Mouse (Mus musculus): Measurements from ENCODE around the gene Vdr. TPM values are rescaled to one million over a fixed set of nuclear protein-coding genes. Genes with fewer than 3 reads are reported as not detected.

Gene Vdr
- polyA plus RNA-seq, 1 experiment from 2014 or later = 1.5 TPM

GRCm38 (mm10) chr15:97831242-97831986 is 79.0 kb downstream of the Vdr start:
- Histone ChIP-seq H3K9ac (peak overlapping the region; percentile 94), H3K36me3 (no peaks in the 10 kb centered on the region), H3K4me1 (replicated peaks) (peaks cover 43% of the 10 kb centered on the region), H3K4me2 (replicated peaks) (peak overlapping the region; percentile 90), H3K9me3 (no peaks in the 10 kb centered on the region), H3K4me3 (replicated peaks) (peak overlapping the region; percentile 86), H3K27me3 (replicated peaks) (no peaks in the 10 kb centered on the region), H3K27ac (peak overlapping the region; percentile 97)
- WGBS = under 1% methylated on average over 71 of the region's 84 CpGs
- peak; percentile 90 for ATAC-seq

GRCm38 (mm10) chr15:97830788-97831241 is 79.6 kb downstream of the Vdr start:
- ATAC-seq = peak; percentile 49
- peak overlapping the region; percentile 86 for H3K4me3 ChIP-seq (replicated peaks)
- no peaks in the 10 kb centered on the region for H3K27me3 ChIP-seq (replicated peaks)
- H3K9me3 ChIP-seq = no peaks in the 10 kb centered on the region
- peak overlapping the region; percentile 94 for H3K9ac ChIP-seq
- H3K36me3 ChIP-seq = no peaks in the 10 kb centered on the region
- peak overlapping the region; percentile 90 for H3K4me2 ChIP-seq (replicated peaks)
- peaks cover 45% of the 10 kb centered on the region for H3K4me1 ChIP-seq (replicated peaks)
- under 1% methylated on average over 38 of the region's 39 CpGs for WGBS
- H3K27ac ChIP-seq = peak overlapping the region; percentile 97

DNA sequence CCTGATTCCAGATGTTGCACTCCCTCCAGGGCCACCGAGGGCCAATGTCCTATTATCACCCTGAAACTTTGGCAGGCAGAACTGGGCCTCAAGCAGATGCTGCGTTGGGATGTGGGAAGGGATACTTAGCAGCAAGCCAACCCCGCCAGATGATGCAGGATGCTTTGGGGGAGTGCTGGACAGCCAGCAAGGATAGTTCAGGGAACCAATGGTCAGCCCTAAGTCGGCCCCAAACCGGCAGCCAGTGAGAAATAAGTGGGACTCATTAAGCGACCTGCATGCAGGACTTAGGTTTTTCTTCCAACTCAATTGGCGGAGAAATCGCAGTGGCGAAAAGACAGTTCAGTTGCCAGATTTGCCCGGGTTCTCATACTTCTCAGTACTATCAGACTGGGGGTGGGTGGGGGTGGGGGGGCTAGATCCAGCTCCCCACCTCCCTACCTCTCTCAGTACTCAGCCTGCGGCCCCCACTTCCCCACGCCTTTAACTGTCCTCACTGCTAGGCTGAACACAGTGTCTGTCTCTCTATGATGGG is 80.1 kb downstream of the Vdr start:
- H3K36me3 ChIP-seq = no peaks in the 10 kb centered on the region
- ATAC-seq = no peak
- H3K4me1 ChIP-seq (replicated peaks) = peaks cover 50% of the 10 kb centered on the region
- H3K27me3 ChIP-seq (replicated peaks) = no peaks in the 10 kb centered on the region
- H3K27ac ChIP-seq = peak overlapping the region; percentile 97
- 25% methylated on average over 12 of the region's 12 CpGs for WGBS
- no peaks in the 10 kb centered on the region for H3K9me3 ChIP-seq
- H3K9ac ChIP-seq = peak overlapping the region; percentile 94
- H3K4me3 ChIP-seq (replicated peaks) = peak overlapping the region; percentile 86
- peak overlapping the region; percentile 90 for H3K4me2 ChIP-seq (replicated peaks)

DNA sequence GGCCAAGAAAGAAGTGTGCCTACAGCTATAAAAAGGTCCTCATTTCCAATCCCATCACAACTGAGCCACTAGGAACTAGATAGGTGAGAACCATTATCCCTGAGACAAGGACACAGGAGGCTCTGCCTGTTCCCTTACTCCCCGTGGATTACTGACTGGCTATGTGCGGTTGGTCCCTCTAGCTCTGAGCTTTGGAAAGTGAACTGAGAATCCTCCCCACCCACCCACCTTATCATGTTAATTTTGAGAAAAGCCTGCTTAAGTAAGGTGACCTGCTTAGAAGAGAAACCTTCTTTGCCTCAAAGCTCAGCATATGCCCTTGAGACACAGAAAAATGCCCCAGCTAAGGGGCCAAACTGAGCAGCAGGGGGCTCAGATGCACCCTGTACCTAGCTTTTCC is 81.0 kb downstream of the Vdr start:
- Histone ChIP-seq H3K27me3 (replicated peaks) (no peaks in the 10 kb centered on the region), H3K27ac (no peak overlapping the region), H3K9ac (0 out of 2 replicates have a peak overlapping the region, but pooled peaks have one; percentile 17), H3K36me3 (no peaks in the 10 kb centered on the region), H3K9me3 (no peaks in the 10 kb centered on the region), H3K4me1 (replicated peaks) (peaks cover 58% of the 10 kb centered on the region), H3K4me2 (replicated peaks) (peak overlapping the region; percentile 90), H3K4me3 (replicated peaks) (peak overlapping the region; percentile 86; the same call in 1 of the 2 replicates)
- ATAC-seq = no peak
- 63% methylated on average over 2 of the region's 2 CpGs for WGBS

DNA sequence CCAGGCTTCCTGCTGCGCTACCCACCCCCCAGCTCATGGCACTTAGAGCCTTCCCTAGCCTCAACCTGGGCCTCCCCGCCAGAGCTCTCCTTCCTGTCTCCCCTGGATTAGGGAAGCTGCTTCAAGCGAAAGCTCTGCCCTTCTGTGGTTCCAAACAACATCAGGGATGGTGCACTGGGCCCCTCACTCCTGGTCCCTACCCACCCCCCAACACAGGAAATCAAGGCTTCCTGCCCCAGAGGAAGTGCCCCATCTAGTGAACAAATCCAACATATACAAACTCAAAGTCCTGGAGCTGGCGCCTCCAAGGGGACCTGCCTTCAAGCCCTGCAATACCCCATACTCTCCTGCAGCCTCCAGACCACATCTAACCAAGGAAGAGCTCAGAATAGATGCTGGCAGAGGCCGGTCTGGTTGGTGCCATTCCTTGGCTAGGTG is 81.5 kb downstream of the Vdr start:
- no peaks in the 10 kb centered on the region for H3K9me3 ChIP-seq
- no peaks in the 10 kb centered on the region for H3K27me3 ChIP-seq (replicated peaks)
- peaks cover 63% of the 10 kb centered on the region for H3K4me1 ChIP-seq (replicated peaks)
- peak overlapping the region; percentile 49 for H3K27ac ChIP-seq
- 54% methylated on average over 5 of the region's 5 CpGs for WGBS
- H3K9ac ChIP-seq = 0 out of 2 replicates have a peak overlapping the region, but pooled peaks have one; percentile 9
- ATAC-seq = no peak
- H3K36me3 ChIP-seq = no peaks in the 10 kb centered on the region
- peak overlapping the region; percentile 90 for H3K4me2 ChIP-seq (replicated peaks)
- H3K4me3 ChIP-seq (replicated peaks) = 0 out of 2 replicates have a peak overlapping the region, but pooled peaks have one; percentile 86

DNA sequence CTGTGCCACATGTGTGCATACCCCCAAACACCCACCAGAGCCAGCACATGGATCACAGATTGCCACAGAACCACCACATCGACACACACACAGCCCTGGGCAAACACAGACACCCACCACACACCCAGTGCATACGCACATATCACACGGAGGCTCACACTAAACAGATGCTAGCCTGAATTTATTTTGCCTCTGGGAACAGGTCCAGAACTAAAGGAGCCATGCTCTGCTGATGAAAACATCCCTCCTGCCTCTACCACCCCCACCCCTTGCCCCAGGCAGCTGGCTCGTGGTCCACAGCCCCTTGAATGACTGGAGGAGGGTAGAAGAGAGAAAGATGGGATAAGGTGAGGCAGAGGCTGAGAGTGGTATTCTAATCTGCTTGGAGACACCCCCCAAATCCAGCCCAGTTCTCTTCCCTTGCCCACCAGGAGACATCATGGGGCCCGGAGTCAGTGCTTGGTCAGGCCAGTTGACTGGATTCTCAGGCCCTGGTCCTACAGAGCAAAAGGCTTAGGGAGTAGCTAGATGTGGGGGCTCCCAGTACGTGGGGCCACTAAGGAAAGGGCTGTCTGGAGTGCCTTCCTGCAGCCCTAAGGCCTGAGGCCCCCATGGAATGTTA is 82.1 kb downstream of the Vdr start:
- peak overlapping the region; percentile 90 for H3K4me2 ChIP-seq (replicated peaks)
- H3K27ac ChIP-seq = peak overlapping the region; percentile 49
- 0 out of 2 replicates have a peak overlapping the region, but pooled peaks have one; percentile 9 for H3K9ac ChIP-seq
- no peak overlapping the region for H3K4me3 ChIP-seq (replicated peaks)
- H3K4me1 ChIP-seq (replicated peaks) = peaks cover 67% of the 10 kb centered on the region
- no peaks in the 10 kb centered on the region for H3K36me3 ChIP-seq
- whole genome bisulfite sequencing = 45% methylated on average over 6 of the region's 6 CpGs
- no peaks in the 10 kb centered on the region for H3K9me3 ChIP-seq
- ATAC-seq = no peak
- H3K27me3 ChIP-seq (replicated peaks) = no peaks in the 10 kb centered on the region

DNA sequence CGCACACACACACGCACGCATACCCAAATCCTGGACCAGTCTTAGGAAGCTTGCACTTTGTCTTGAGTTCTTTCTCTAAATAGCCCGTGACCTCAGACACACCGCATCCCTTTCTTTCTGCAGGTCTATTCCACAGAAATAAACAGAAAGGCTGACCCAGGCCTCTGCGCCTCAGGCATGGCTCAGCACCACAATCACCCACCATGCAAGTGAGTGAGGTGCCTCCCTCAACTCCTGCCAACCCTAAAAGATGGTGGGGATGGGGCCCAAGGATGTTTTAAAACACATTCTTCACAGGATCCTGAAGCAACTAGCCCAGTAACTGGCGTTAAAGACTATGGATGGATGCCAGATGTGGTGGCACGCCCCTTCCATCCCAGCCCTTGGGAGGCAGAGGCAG is 83.0 kb downstream of the Vdr start:
- Histone ChIP-seq H3K9me3 (no peaks in the 10 kb centered on the region), H3K4me2 (replicated peaks) (no peak overlapping the region), H3K4me3 (replicated peaks) (no peak overlapping the region), H3K27ac (no peak overlapping the region), H3K36me3 (no peaks in the 10 kb centered on the region), H3K4me1 (replicated peaks) (peaks cover 70% of the 10 kb centered on the region), H3K27me3 (replicated peaks) (no peaks in the 10 kb centered on the region), H3K9ac (no peak overlapping the region)
- 76% methylated on average over 8 of the region's 8 CpGs for WGBS
- no peak for ATAC-seq

GRCm38 (mm10) chr15:97826588-97827261 is 83.7 kb downstream of the Vdr start:
- H3K4me3 ChIP-seq (replicated peaks) = no peak overlapping the region
- H3K36me3 ChIP-seq = no peaks in the 10 kb centered on the region
- no peaks in the 10 kb centered on the region for H3K27me3 ChIP-seq (replicated peaks)
- peaks cover 74% of the 10 kb centered on the region for H3K4me1 ChIP-seq (replicated peaks)
- 68% methylated on average over 5 of the region's 5 CpGs for WGBS
- H3K9ac ChIP-seq = no peak overlapping the region
- H3K9me3 ChIP-seq = no peaks in the 10 kb centered on the region
- H3K4me2 ChIP-seq (replicated peaks) = 0 out of 2 replicates have a peak overlapping the region, but pooled peaks have one; percentile 66
- 0 out of 2 replicates have a peak overlapping the region, but pooled peaks have one; percentile 72 for H3K27ac ChIP-seq
- ATAC-seq = no peak

- 57% methylated on average over 12 of the region's 12 CpGs for WGBS
- H3K27me3 ChIP-seq (replicated peaks) = no peaks in the 10 kb centered on the region
- peaks cover 80% of the 10 kb centered on the region for H3K4me1 ChIP-seq (replicated peaks)
- H3K36me3 ChIP-seq = no peaks in the 10 kb centered on the region
- H3K4me2 ChIP-seq (replicated peaks) = peak overlapping the region; percentile 66
- no peaks in the 10 kb centered on the region for H3K9me3 ChIP-seq
- no peak for ATAC-seq
- peak overlapping the region; percentile 72 for H3K27ac ChIP-seq
- H3K9ac ChIP-seq = peak overlapping the region; percentile 41; the same call in 1 of the 2 replicates
- no peak overlapping the region for H3K4me3 ChIP-seq (replicated peaks)
Observed at GRCm38 (mm10) chr15:97825941-97826587, 84.4 kb downstream of the Vdr start.

DNA sequence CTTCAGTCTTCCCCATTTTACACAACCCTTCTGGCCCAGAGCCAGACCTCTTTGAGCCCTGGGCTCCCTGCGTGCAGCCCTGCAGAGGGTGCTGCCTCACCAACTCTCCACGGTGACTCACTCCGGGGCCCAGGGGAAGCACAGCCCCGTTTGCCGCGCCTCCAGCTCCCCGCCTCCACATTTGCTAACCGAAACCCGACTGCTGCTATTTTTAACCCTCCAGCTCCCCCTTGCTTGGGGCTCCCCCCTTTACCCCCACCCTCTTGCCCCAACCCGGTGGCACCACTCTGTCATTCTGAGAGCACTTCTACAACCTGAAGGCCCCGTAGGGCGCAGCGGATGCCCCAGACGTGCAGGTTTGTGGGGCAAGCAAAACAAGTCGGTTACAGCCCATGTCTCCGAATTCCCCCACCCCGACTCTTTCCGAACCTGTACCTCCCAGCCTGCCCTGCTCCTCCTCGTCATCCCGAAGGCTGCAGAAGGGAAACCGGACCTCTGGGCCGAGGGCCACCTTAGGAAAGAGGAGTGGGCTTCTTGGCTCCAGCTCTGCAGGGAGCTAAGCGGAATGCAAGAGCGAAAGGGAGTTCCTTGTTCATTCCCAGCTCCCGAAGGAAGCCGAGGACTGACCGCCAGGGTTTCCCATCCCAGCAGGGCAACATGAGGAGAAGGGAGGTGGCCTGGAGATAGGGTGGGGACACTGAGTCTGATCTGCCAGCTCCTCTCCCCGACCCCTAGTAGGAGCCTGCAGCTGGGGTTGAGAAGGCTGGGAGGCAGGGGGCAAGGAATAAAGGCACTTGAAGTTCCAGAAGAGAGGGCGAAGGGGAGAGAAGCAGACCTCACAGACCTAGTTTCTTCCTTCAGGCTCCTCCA is 85.1 kb downstream of the Vdr start:
- Histone ChIP-seq H3K9ac (peak overlapping the region; percentile 41), H3K4me2 (replicated peaks) (peak overlapping the region; percentile 66), H3K9me3 (no peaks in the 10 kb centered on the region), H3K27ac (peak overlapping the region; percentile 72), H3K4me3 (replicated peaks) (peak overlapping the region; percentile 37), H3K4me1 (replicated peaks) (peaks cover 86% of the 10 kb centered on the region), H3K36me3 (no peaks in the 10 kb centered on the region), H3K27me3 (replicated peaks) (no peaks in the 10 kb centered on the region)
- WGBS = 8% methylated on average over 29 of the region's 29 CpGs
- ATAC-seq = peak; percentile 91

DNA sequence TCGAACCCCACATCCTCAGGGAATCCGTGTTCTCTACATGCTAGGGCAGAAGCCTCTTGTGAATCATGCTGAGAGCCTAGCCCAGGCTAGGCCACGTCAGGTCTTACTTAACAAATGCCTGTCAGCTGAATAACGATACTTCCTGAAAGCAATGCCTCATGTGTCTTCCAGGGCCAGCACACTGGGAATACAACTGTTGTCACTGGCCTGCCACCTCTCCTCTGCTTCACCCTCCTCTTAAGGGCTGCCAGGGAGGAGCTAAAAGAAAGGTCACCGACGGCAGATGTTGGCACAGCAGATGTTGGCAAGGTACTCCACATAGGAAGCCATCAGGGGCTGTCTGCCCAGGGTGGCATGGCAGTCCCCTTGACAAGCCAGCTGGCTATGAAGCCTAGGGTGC is 86.4 kb downstream of the Vdr start:
- H3K9me3 ChIP-seq = no peaks in the 10 kb centered on the region
- no peak overlapping the region for H3K27ac ChIP-seq
- ATAC-seq = no peak
- H3K9ac ChIP-seq = no peak overlapping the region
- no peaks in the 10 kb centered on the region for H3K36me3 ChIP-seq
- 81% methylated on average over 6 of the region's 6 CpGs for WGBS
- H3K4me1 ChIP-seq (replicated peaks) = peaks cover 74% of the 10 kb centered on the region
- H3K4me3 ChIP-seq (replicated peaks) = no peak overlapping the region
- no peak overlapping the region for H3K4me2 ChIP-seq (replicated peaks)
- no peaks in the 10 kb centered on the region for H3K27me3 ChIP-seq (replicated peaks)

Measured in intestine, embryonic 15.5 days (tissue).